Mouse (Mus musculus) B cell, adult 67 days (primary cell): ENCODE measurements around the gene Dnah3. TPM values are rescaled to one million over a fixed set of nuclear protein-coding genes. Genes with fewer than 3 reads are reported as not detected.

Experiments
- total RNA-seq, 2 experiments: library from RNA; stranded (reverse); gene quantifications; 4 replicates each; pipeline ENCODE4 v1.2.4; 2023

The Dnah3 gene
- not detected for total RNA-seq

DNA sequence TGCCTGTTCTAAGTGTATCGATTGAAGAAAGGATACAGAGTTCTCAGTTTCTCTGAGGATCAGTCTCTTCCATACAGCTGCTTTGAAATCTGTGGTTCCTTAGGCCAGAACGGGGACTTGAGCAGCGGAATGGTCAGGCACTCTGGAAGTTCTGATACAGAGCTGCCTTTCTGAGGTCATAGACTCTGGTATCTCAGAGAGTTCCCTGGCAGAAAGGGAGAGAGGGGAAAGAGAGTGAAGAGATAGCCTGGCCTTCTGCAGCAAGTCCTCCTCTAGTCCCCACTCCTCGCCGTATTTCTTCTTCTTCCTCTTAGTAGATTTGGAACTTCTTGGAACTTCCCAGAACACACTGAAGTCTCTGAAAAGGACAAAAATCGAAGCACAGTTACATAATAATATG is at the start of gene Dnah3:
TSS of gene Dnah3 (minus strand) at position 101 of the 400 bp plus-strand sequence.

GRCm38 (mm10) chr7:120102164-120102972 is 7.3 kb upstream of the Dnah3 start, which contains the start of gene Tmem159:
Tmem159 (plus strand) TSS chr7:120102353.

GRCm38 (mm10) chr7:119895639-119896512 is 199.2 kb downstream of the Dnah3 start, which contains the start of the genes Lyrm1 and Dcun1d3:
Lyrm1 (plus strand) TSS chr7:119895861.
Dcun1d3 (minus strand) TSS chr7:119896298.

Other genes starting within 250 kb of the Dnah3 start
- 1 to 10 TPM; 3.5 to 5.7 TPM for gene Lyrm1, start 199.4 kb downstream of the Dnah3 start, total RNA-seq
- 10 to 100 TPM; 14.8 to 16.5 TPM for gene Dcun1d3, start 199.0 kb downstream of the Dnah3 start, total RNA-seq
- under 1 TPM; 0.61 to 0.65 TPM for gene Tmem159, start 7.1 kb upstream of the Dnah3 start, total RNA-seq
- not detected for gene Zp2, start 50.0 kb upstream of the Dnah3 start, total RNA-seq
- not detected for gene Anks4b, start 78.6 kb upstream of the Dnah3 start, total RNA-seq
- gene Crym, start 106.8 kb upstream of the Dnah3 start, total RNA-seq: not detected
- not detected for gene Abca14, start 108.7 kb upstream of the Dnah3 start, total RNA-seq
- gene Abca15, start 233.4 kb upstream of the Dnah3 start, total RNA-seq: not detected